Mouse (Mus musculus) liver, embryonic 14.5 days (tissue): ENCODE data around the gene Gpsm3. TPM values are rescaled to one million over a fixed set of nuclear protein-coding genes. Genes with fewer than 3 reads are reported as not detected.

Experiments used
- ATAC-seq: fragments of 200-750 bp; cut with Nextera tagmentation; 2 replicates; pipeline ENCODE4 v1.8.0; 2017; ENCODE audit warnings: moderate number of reproducible peaks, mild to moderate bottlenecking, moderate library complexity; ENCODE audit not compliant: insufficient read depth
- DNase-seq, 3 experiments: peaks; one replicate each; pipeline ENCODE4 v3.0.0-alpha.2; 2012 to 2013; ENCODE audit warnings: low read depth in 3 of 3, low spot score in 3 of 3
- H3K27ac ChIP-seq: fragments of 300-500 bp; sonication (generic); 2 replicates; pipeline ENCODE4 v1.5.1; 2014; ENCODE audit warnings: moderate library complexity, mild to moderate bottlenecking, control low read depth, inconsistent platforms
- H3K27me3 ChIP-seq: fragments of 300-500 bp; sonication (generic); 2 replicates; pipeline ENCODE4 v1.6.1; 2014; ENCODE audit warnings: mild to moderate bottlenecking, low read length, moderate library complexity; ENCODE audit not compliant: control insufficient read depth, insufficient read depth
- H3K36me3 ChIP-seq: fragments of 300-500 bp; sonication (generic); replicated peaks from 2 replicates; pipeline ENCODE4 v1.6.1; 2014; ENCODE audit warnings: low read depth; ENCODE audit not compliant: control insufficient read depth, insufficient read depth
- H3K4me1 ChIP-seq, 2 experiments: fragments of 200-500 bp in 1 of 2; fragments of 300-500 bp in 1 of 2; sonication (generic) in 1 of 2; replicated peaks; 2 replicates each; pipeline ENCODE4 v1.6.1; 2012 to 2014; ENCODE audit warnings: antibody characterized with exemption in 1 of 2, inconsistent platforms in 1 of 2, low read length in 1 of 2; ENCODE audit not compliant: control insufficient read depth in 2 of 2, insufficient read depth in 2 of 2
- H3K4me2 ChIP-seq: fragments of 300-500 bp; sonication (generic); 2 replicates; pipeline ENCODE4 v1.6.1; 2014; ENCODE audit warnings: low read depth, mild to moderate bottlenecking, control low read depth, moderate library complexity
- H3K4me3 ChIP-seq, 2 experiments: fragments of 200-500 bp in 1 of 2; fragments of 300-500 bp in 1 of 2; sonication (generic) in 1 of 2; 2 replicates each; pipeline ENCODE4 v1.5.1; 2012 to 2014; ENCODE audit warnings: low read depth in 2 of 2, low read length in 2 of 2, mild to moderate bottlenecking in 2 of 2, control low read depth in 1 of 2, inconsistent platforms in 1 of 2, moderate library complexity in 1 of 2; ENCODE audit not compliant: insufficient read depth in 1 of 2
- H3K9ac ChIP-seq: fragments of 300-500 bp; sonication (generic); replicated peaks from 2 replicates; pipeline ENCODE4 v1.6.1; 2014; ENCODE audit warnings: mild to moderate bottlenecking, control low read depth, moderate library complexity
- H3K9me3 ChIP-seq: fragments of 300-500 bp; sonication (generic); 2 replicates; pipeline ENCODE4 v1.6.1; 2016; ENCODE audit warnings: low read length, mixed read lengths; ENCODE audit not compliant: control insufficient read depth
- CTCF ChIP-seq: IDR thresholded peaks from 2 replicates; pipeline ENCODE4 v1.5.1; 2016; ENCODE audit warnings: antibody characterized with exemption, low read depth, control low read depth
- EP300 ChIP-seq: IDR thresholded peaks from 2 replicates; pipeline ENCODE4 v1.6.1; 2016; ENCODE audit warnings: antibody characterized with exemption, low read depth
- WGBS: fragments of 180-500 bp; shearing (Covaris S2); extraction: QIAGEN DNeasy Blood & Tissue Kit; methylation state at CpG from one replicate; pipeline ENCODE4 v1.1.7; 2014; ENCODE audit not compliant: insufficient replicate concordance; 5-methylcytosine and 5-hydroxymethylcytosine counted together
- polyA plus RNA-seq, 2 experiments: library from polyadenylated mRNA; depleted of rRNA in 1 of 2; stranded (reverse) in 1 of 2; unstranded in 1 of 2; fragments of >200 nt; fragmentation: Nextera tagmentation in 1 of 2; extraction: Ambion mirVana in 1 of 2; gene quantifications; 2 replicates each; pipeline versions ENCODE4 v1.2.1 to v1.2.3; 2012 to 2014

The Gpsm3 gene
- polyA plus RNA-seq, 2 experiments: 4.2 to 9.8 TPM

- Histone ChIP-seq H3K9ac (peak within 1 kb of the TSS; percentile 93), H3K27ac (peak within 1 kb of the TSS; percentile 89), H3K36me3 (peaks cover 12% of the 10 kb centered on the region), H3K9me3 (no peaks in the 10 kb centered on the region), H3K4me2 (peak within 1 kb of the TSS; percentile 95), H3K4me1 (peaks cover 12 to 23% of the 10 kb centered on the region in 2 experiments), H3K4me3 (peak within 1 kb of the TSS; percentile 74 to 92), H3K27me3 (no peaks in the 10 kb centered on the region)
- ATAC-seq (peak; percentile 81), DNase-seq (peak in 2 of 3 experiments; percentile 98)
- TF ChIP-seq EP300 (no peak), CTCF (no peak)
- 1% methylated on average over 30 of the region's 35 CpGs for WGBS
Measured at GRCm38 (mm10) chr17:34604061-34604508, 14.5 kb downstream of the Gpsm3 start, which contains the start of gene Agpat1. Agpat1 (plus strand) TSS chr17:34604262.

GRCm38 (mm10) chr17:34604511-34605237, 15.1 kb downstream of the Gpsm3 start:
- peak overlapping the region; percentile 74 to 78 for H3K4me3 ChIP-seq
- H3K27ac ChIP-seq: peak overlapping the region; percentile 89
- H3K36me3 ChIP-seq: peaks cover 12% of the 10 kb centered on the region
- H3K4me2 ChIP-seq: peak overlapping the region; percentile 79
- 15% methylated on average over 24 of the region's 24 CpGs for WGBS
- H3K4me1 ChIP-seq: peaks cover 12 to 23% of the 10 kb centered on the region in 2 experiments
- TF ChIP-seq CTCF (no peak), EP300 (no peak)
- DNase-seq (no peak), ATAC-seq (no peak)
- H3K9me3 ChIP-seq: no peaks in the 10 kb centered on the region
- peak overlapping the region; percentile 90 for H3K9ac ChIP-seq
- H3K27me3 ChIP-seq: no peaks in the 10 kb centered on the region

- peak overlapping the region; percentile 74 to 78 for H3K4me3 ChIP-seq
- H3K9ac ChIP-seq: peak overlapping the region; percentile 90
- H3K36me3 ChIP-seq: peaks cover 8% of the 10 kb centered on the region
- TF ChIP-seq EP300 (no peak), CTCF (no peak)
- peak overlapping the region; percentile 79 for H3K4me2 ChIP-seq
- peak; percentile 22 for ATAC-seq
- under 1% methylated on average over 29 of the region's 30 CpGs for WGBS
- no peaks in the 10 kb centered on the region for H3K9me3 ChIP-seq
- peak; percentile 81 to 87 (median 85) for DNase-seq
- H3K27ac ChIP-seq: peak overlapping the region; percentile 89
- H3K4me1 ChIP-seq: peaks cover 12 to 23% of the 10 kb centered on the region in 2 experiments
- no peaks in the 10 kb centered on the region for H3K27me3 ChIP-seq
Measured at GRCm38 (mm10) chr17:34605609-34606008, 16.0 kb downstream of the Gpsm3 start.

- no peak for DNase-seq
- Histone ChIP-seq H3K27ac (peak overlapping the region; percentile 76), H3K36me3 (peaks cover 5% of the 10 kb centered on the region), H3K4me1 (peaks cover 12 to 23% of the 10 kb centered on the region in 2 experiments), H3K4me2 (peak overlapping the region; percentile 79), H3K27me3 (no peaks in the 10 kb centered on the region), H3K4me3 (peak overlapping the region; percentile 74 to 78), H3K9ac (peak overlapping the region; percentile 90), H3K9me3 (no peaks in the 10 kb centered on the region)
- WGBS: 14% methylated on average over 32 of the region's 32 CpGs
- no peak for TF ChIP-seq EP300
- TF ChIP-seq CTCF: no peak
- no peak for ATAC-seq
Measured at GRCm38 (mm10) chr17:34606186-34607039, 16.8 kb downstream of the Gpsm3 start.
